Mouse (Mus musculus) embryonic fibroblast, embryonic 13.5 days (primary cell): ENCODE data around the gene Itk.

Experiments used
- CTCF ChIP-seq: IDR thresholded peaks from 2 replicates; pipeline ENCODE4 v1.5.1; 2011; ENCODE audit warnings: mild to moderate bottlenecking, control low read depth, low read length, moderate library complexity, borderline replicate concordance; ENCODE audit not compliant: insufficient read depth
- POLR2A ChIP-seq: IDR thresholded peaks from 2 replicates; pipeline ENCODE4 v1.6.1; 2011; ENCODE audit warnings: low read depth, mild to moderate bottlenecking, control low read depth, low read length, moderate library complexity

GRCm38 (mm10) chr11:46435363-46435762, 46.0 kb upstream of the Itk start:
- no peak for TF ChIP-seq POLR2A
- no peak for TF ChIP-seq CTCF
